ENCODE assay signal across 23 mouse cellular contexts in genomic region chr10:102056218-102056617, GRCm38 (mm10).
A peak's percentile ranks its signal among the peaks of the same experiment; 100 is the strongest.
DNase-seq lines count a peak whose midpoint lies in the region; ATAC-seq lines count a peak whose summit lies in the region.
"Had no signal": no experiment of that assay in that cellular context is flagged by ENCODE, and none has a peak within 500 bp of the region (broad histone marks: within the 10 kb centered on the region; RNA-seq: fewer than 3 reads in every experiment).

No protein-coding gene starts in this region.

- no peak overlapping the region for H3K9ac ChIP-seq in hindbrain, embryonic 11.5 days (ENCODE audit: low read depth, low read length)
- no peak overlapping the region for H3K9ac ChIP-seq in hindbrain, embryonic 14.5 days
- H3K9ac ChIP-seq in neural tube, embryonic 13.5 days = no peak overlapping the region
- H3K9ac ChIP-seq in neural tube, embryonic 15.5 days (replicated peaks) = no peak overlapping the region
- H3K9ac ChIP-seq: embryonic facial prominence, embryonic 12.5 days; forebrain, embryonic 13.5 days; forebrain, embryonic 15.5 days had no signal

- WGBS in hindbrain, embryonic 11.5 days = 74% methylated on average over 3 of the region's 3 CpGs
- WGBS in hindbrain, embryonic 14.5 days = 60% methylated on average over 3 of the region's 3 CpGs
- 49% methylated on average over 3 of the region's 3 CpGs for WGBS in neural tube, embryonic 13.5 days
- 44% methylated on average over 3 of the region's 3 CpGs for WGBS in neural tube, embryonic 15.5 days

- H3K4me3 ChIP-seq in hindbrain, embryonic 11.5 days (ENCODE audit: low read depth, low read length) = no peak overlapping the region
- H3K4me3 ChIP-seq in hindbrain, embryonic 14.5 days (replicated peaks; ENCODE audit: low read length) = no peak overlapping the region
- H3K4me3 ChIP-seq in neural tube, embryonic 13.5 days = no peak overlapping the region
- no peak overlapping the region for H3K4me3 ChIP-seq in neural tube, embryonic 15.5 days (replicated peaks)
- H3K4me3 ChIP-seq: embryonic facial prominence, embryonic 10.5 days; embryonic facial prominence, embryonic 12.5 days; forebrain, embryonic 13.5 days; forebrain, embryonic 15.5 days had no signal

- H3K36me3 ChIP-seq in hindbrain, embryonic 11.5 days (ENCODE audit: control insufficient read depth, insufficient read depth, low read length) = no peaks in the 10 kb centered on the region
- H3K36me3 ChIP-seq in hindbrain, embryonic 14.5 days (replicated peaks; ENCODE audit: control insufficient read depth, insufficient read depth) = no peaks in the 10 kb centered on the region
- H3K36me3 ChIP-seq in neural tube, embryonic 13.5 days = no peaks in the 10 kb centered on the region
- no peaks in the 10 kb centered on the region for H3K36me3 ChIP-seq in neural tube, embryonic 15.5 days
- H3K36me3 ChIP-seq: embryonic facial prominence, embryonic 10.5 days; embryonic facial prominence, embryonic 12.5 days; forebrain, embryonic 15.5 days; G1E had no signal

- no peaks in the 10 kb centered on the region for H3K9me3 ChIP-seq in hindbrain, embryonic 11.5 days (ENCODE audit: control insufficient read depth, low read length)
- H3K9me3 ChIP-seq in hindbrain, embryonic 14.5 days (ENCODE audit: control insufficient read depth, low read length) = no peaks in the 10 kb centered on the region
- no peaks in the 10 kb centered on the region for H3K9me3 ChIP-seq in neural tube, embryonic 13.5 days
- H3K9me3 ChIP-seq in neural tube, embryonic 15.5 days (replicated peaks) = no peaks in the 10 kb centered on the region
- H3K9me3 ChIP-seq: embryonic facial prominence, embryonic 10.5 days; embryonic facial prominence, embryonic 12.5 days; forebrain, embryonic 13.5 days; forebrain, embryonic 15.5 days; G1E had no signal

- DNase-seq in hindbrain, embryonic 11.5 days (ENCODE audit: low spot score) = no peak
- no peak for DNase-seq in hindbrain, embryonic 14.5 days (ENCODE audit: low spot score)
- no peak for DNase-seq in heart, adult 11 months
- DNase-seq: adrenal gland, adult 8-10 months; adrenal gland, postnatal 14 days; adrenal gland, postnatal 36 days; B cell, adult 2 months; cerebellum, adult 11-12 months; cerebellum, adult 2 months; cerebellum, adult 9-10 months; cerebellum, postnatal 10 days; cerebellum, postnatal 25 days had no signal

- peak; percentile 45; the same call in 1 of the 2 replicates for ATAC-seq in hindbrain, embryonic 11.5 days (ENCODE audit: low FRiP score)
- no peak for ATAC-seq in hindbrain, embryonic 14.5 days (ENCODE audit: low FRiP score)
- peak; percentile 84 for ATAC-seq in neural tube, embryonic 13.5 days (ENCODE audit: low read depth)
- ATAC-seq in neural tube, embryonic 15.5 days (ENCODE audit: low FRiP score) = peak; percentile 55; the same call in 1 of the 2 replicates
- ATAC-seq: activated CD4-positive, CD25-positive, alpha-beta regulatory T cell, adult 4 months; CD4-positive, CD25-positive, alpha-beta regulatory T cell, adult 4 months; forebrain, embryonic 15.5 days; Patski had no signal

- no peak overlapping the region for H3K27ac ChIP-seq in hindbrain, embryonic 11.5 days (ENCODE audit: low read depth, low read length)
- no peak overlapping the region for H3K27ac ChIP-seq in hindbrain, embryonic 14.5 days
- H3K27ac ChIP-seq in neural tube, embryonic 13.5 days (replicated peaks) = no peak overlapping the region
- no peak overlapping the region for H3K27ac ChIP-seq in neural tube, embryonic 15.5 days (replicated peaks)
- H3K27ac ChIP-seq: embryonic facial prominence, embryonic 10.5 days; embryonic facial prominence, embryonic 12.5 days; forebrain, embryonic 13.5 days; forebrain, embryonic 15.5 days had no signal

- H3K4me1 ChIP-seq in hindbrain, embryonic 11.5 days (replicated peaks; ENCODE audit: control insufficient read depth, insufficient read depth, low read length) = no peaks in the 10 kb centered on the region
- H3K4me1 ChIP-seq in hindbrain, embryonic 14.5 days (replicated peaks; ENCODE audit: control insufficient read depth, insufficient read depth, low read length) = peaks cover 5% of the 10 kb centered on the region
- peaks cover 7% of the 10 kb centered on the region; the same call in 1 of the 2 replicates for H3K4me1 ChIP-seq in neural tube, embryonic 13.5 days (replicated peaks)
- 0 out of 2 replicates have a peak, but pooled peaks cover 5% of the 10 kb centered on the region for H3K4me1 ChIP-seq in neural tube, embryonic 15.5 days
- H3K4me1 ChIP-seq: embryonic facial prominence, embryonic 10.5 days; embryonic facial prominence, embryonic 12.5 days; forebrain, embryonic 13.5 days; forebrain, embryonic 15.5 days had no signal

- H3K27me3 ChIP-seq in hindbrain, embryonic 11.5 days (ENCODE audit: control insufficient read depth, insufficient read depth, low read length) = no peaks in the 10 kb centered on the region
- H3K27me3 ChIP-seq in hindbrain, embryonic 14.5 days (ENCODE audit: control insufficient read depth, insufficient read depth, low read length) = no peaks in the 10 kb centered on the region
- H3K27me3 ChIP-seq in neural tube, embryonic 13.5 days = no peaks in the 10 kb centered on the region
- no peaks in the 10 kb centered on the region for H3K27me3 ChIP-seq in neural tube, embryonic 15.5 days (replicated peaks)
- H3K27me3 ChIP-seq: CH12.LX; embryonic facial prominence, embryonic 12.5 days; forebrain, embryonic 13.5 days; forebrain, embryonic 15.5 days; Patski had no signal

- no peak overlapping the region for H3K4me2 ChIP-seq in hindbrain, embryonic 11.5 days (replicated peaks; ENCODE audit: low read depth, low read length)
- no peak overlapping the region for H3K4me2 ChIP-seq in hindbrain, embryonic 14.5 days (replicated peaks)
- H3K4me2 ChIP-seq in neural tube, embryonic 13.5 days = no peak overlapping the region
- H3K4me2 ChIP-seq in neural tube, embryonic 15.5 days = no peak overlapping the region
- H3K4me2 ChIP-seq: embryonic facial prominence, embryonic 12.5 days; forebrain, embryonic 13.5 days; forebrain, embryonic 15.5 days had no signal
